Mouse (Mus musculus) erythroblast, embryonic 14.5 days (primary cell): ENCODE results near the gene Prss46.

Experiments used
- GATA1 ChIP-seq: IDR thresholded peaks from 2 replicates; pipeline ENCODE4 v1.6.1; 2012; ENCODE audit warnings: low read length, inconsistent platforms, mixed read lengths
- TAL1 ChIP-seq: IDR thresholded peaks from 3 replicates; pipeline ENCODE4 v1.6.1; 2012; ENCODE audit warnings: low read length, inconsistent platforms, mixed read lengths

DNA sequence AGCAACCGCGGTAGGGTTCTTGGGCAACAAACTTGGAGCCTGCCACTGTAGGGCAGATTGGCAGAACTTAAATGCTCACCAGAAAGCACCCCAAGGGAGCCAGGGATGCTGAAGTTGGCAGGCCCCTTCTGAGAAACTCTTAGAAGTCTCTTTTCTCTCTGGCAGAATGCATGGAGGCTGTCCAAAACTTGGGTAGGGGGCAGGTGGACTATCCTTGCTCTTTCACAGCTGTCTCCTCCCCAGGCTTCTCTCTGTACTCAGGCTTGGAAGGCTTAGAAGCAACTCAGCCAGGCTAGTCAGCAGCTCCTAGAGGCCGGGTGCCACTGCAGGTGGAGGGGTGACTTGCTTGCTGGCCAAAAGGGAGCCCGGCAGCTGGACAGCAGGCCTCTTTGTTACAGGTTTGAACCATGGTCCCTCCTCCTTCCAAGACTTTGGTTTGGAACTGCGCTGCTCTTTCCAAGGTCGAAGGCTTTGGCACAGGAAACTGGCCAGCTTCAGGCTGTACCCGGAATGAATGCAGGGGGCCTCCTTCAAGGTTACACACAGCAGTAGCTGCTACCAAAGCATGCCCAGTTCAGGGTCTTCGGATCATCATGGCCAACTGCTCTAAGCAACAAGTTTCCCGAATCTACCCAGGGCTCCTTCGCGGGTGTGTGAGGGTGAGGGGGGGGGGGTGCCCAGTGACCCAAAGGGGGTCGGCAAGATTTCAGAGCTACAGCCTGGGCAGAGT lies 35.0 kb downstream of the Prss46 start, which contains the start of gene Als2cl:
- no peak for TF ChIP-seq GATA1
- no peak for TF ChIP-seq TAL1
